Mouse (Mus musculus): ENCODE measurements at regions not wholly inside any gene's neighbourhood (a gene's known extent, or its start where the extent isn't known, plus 50 kb on each side); places are given as distances from the start of the nearest gene placed in this dataset.

- Histone ChIP-seq H3K9me3 (replicated peaks; ENCODE audit: insufficient read depth, low read length) (no peaks in the 10 kb centered on the region), H3K4me1 (ENCODE audit: control insufficient read depth in 1 of 2, insufficient read depth in 2 of 2, low read length in 2 of 2) (no peaks in the 10 kb centered on the region), H3K4me3 (ENCODE audit: control insufficient read depth in 1 of 2, insufficient read depth in 1 of 2, low read depth in 2 of 2, low read length in 2 of 2) (no peak overlapping the region)
Measured at GRCm38 (mm10) chr15:68512431-68512830, 2011.7 kb upstream of the Lrrc6 start.

GRCm38 (mm10) chr15:68508190-68508589 lies 2007.5 kb upstream of the Lrrc6 start:
- H3K79me2 ChIP-seq (ENCODE audit: control insufficient read depth, insufficient read depth, low read length, poor library complexity) = no peaks in the 10 kb centered on the region
- no peak for DNase-seq (ENCODE audit: low read depth, low spot score)
- no peak overlapping the region for H3K9ac ChIP-seq (ENCODE audit: control insufficient read depth, low read depth, low read length, poor library complexity, severe bottlenecking)
- TF ChIP-seq KAT2A (conservative IDR thresholded peaks at IDR 0.05; ENCODE audit: low read depth, low read length) (no peak), ELF1 (IDR thresholded peaks at IDR 0.05; ENCODE audit: low read depth, low read length) (no peak), MYC (IDR thresholded peaks at IDR 0.05; ENCODE audit: low read depth, low read length) (no peak), CHD2 (IDR thresholded peaks at IDR 0.05; ENCODE audit: low read length) (no peak), HCFC1 (IDR thresholded peaks at IDR 0.05; ENCODE audit: low read depth, low read length) (no peak)
- H3K4me3 ChIP-seq (ENCODE audit: control insufficient read depth in 1 of 2, insufficient read depth in 1 of 2, low read depth in 2 of 2, low read length in 2 of 2) = no peak overlapping the region
- no peaks in the 10 kb centered on the region for H3K36me3 ChIP-seq (ENCODE audit: control insufficient read depth in 1 of 2, insufficient read depth in 2 of 2, low read length in 2 of 2)
- no peak overlapping the region for H3K27ac ChIP-seq (ENCODE audit: control insufficient read depth, low read depth, low read length)
- no peaks in the 10 kb centered on the region for H3K4me1 ChIP-seq (ENCODE audit: control insufficient read depth in 1 of 2, insufficient read depth in 2 of 2, low read length in 2 of 2)
- no peaks in the 10 kb centered on the region for H3K27me3 ChIP-seq (ENCODE audit: control insufficient read depth in 1 of 2, insufficient read depth in 2 of 2, low read length in 2 of 2)
- no peaks in the 10 kb centered on the region for H3K9me3 ChIP-seq (replicated peaks; ENCODE audit: insufficient read depth, low read length)

More at GRCm38 (mm10) chr15:68512431-68512830, 2011.7 kb upstream of the Lrrc6 start:
- no peak overlapping the region for H3K9ac ChIP-seq (ENCODE audit: control insufficient read depth, low read depth, low read length, poor library complexity, severe bottlenecking)
- no peaks in the 10 kb centered on the region for H3K27me3 ChIP-seq (ENCODE audit: control insufficient read depth in 1 of 2, insufficient read depth in 2 of 2, low read length in 2 of 2)
- no peak overlapping the region for H3K27ac ChIP-seq (ENCODE audit: control insufficient read depth, low read depth, low read length)
- DNase-seq (ENCODE audit: low read depth, low spot score) = no peak
- no peak for TF ChIP-seq MAFK (IDR thresholded peaks at IDR 0.05; ENCODE audit: borderline replicate concordance, low read depth, low read length)
- TF ChIP-seq CTCF (IDR thresholded peaks at IDR 0.05 in 2 of 3, conservative IDR thresholded peaks at IDR 0.05 in 1 of 3; ENCODE audit: control insufficient read depth in 1 of 3, insufficient read depth in 1 of 3, low read depth in 2 of 3, low read length in 3 of 3, poor library complexity in 1 of 3, severe bottlenecking in 1 of 3) = no peak
- no peak for TF ChIP-seq NRF1 (IDR thresholded peaks at IDR 0.05; ENCODE audit: insufficient read depth, low read depth, low read length, poor library complexity, severe bottlenecking)
- TF ChIP-seq MYC (IDR thresholded peaks at IDR 0.05; ENCODE audit: low read depth, low read length) = no peak
- no peak for TF ChIP-seq SIN3A (IDR thresholded peaks at IDR 0.05; ENCODE audit: low read length)
- no peak for TF ChIP-seq TAL1 (IDR thresholded peaks at IDR 0.05; ENCODE audit: low read length)
- TF ChIP-seq KAT2A (conservative IDR thresholded peaks at IDR 0.05; ENCODE audit: low read depth, low read length) = no peak
- TF ChIP-seq ETS1 (IDR thresholded peaks at IDR 0.05; ENCODE audit: low read depth, low read length) = no peak
- H3K79me2 ChIP-seq (ENCODE audit: control insufficient read depth, insufficient read depth, low read length, poor library complexity) = no peaks in the 10 kb centered on the region
- no peaks in the 10 kb centered on the region for H3K36me3 ChIP-seq (ENCODE audit: control insufficient read depth in 1 of 2, insufficient read depth in 2 of 2, low read length in 2 of 2)

- H3K27ac ChIP-seq (ENCODE audit: control insufficient read depth, low read depth, low read length) = no peak overlapping the region
- no peaks in the 10 kb centered on the region for H3K4me1 ChIP-seq (ENCODE audit: control insufficient read depth in 1 of 2, insufficient read depth in 2 of 2, low read length in 2 of 2)
- no peaks in the 10 kb centered on the region for H3K27me3 ChIP-seq (ENCODE audit: control insufficient read depth in 1 of 2, insufficient read depth in 2 of 2, low read length in 2 of 2)
- no peaks in the 10 kb centered on the region for H3K36me3 ChIP-seq (ENCODE audit: control insufficient read depth in 1 of 2, insufficient read depth in 2 of 2, low read length in 2 of 2)
- H3K4me3 ChIP-seq (ENCODE audit: control insufficient read depth in 1 of 2, insufficient read depth in 1 of 2, low read depth in 2 of 2, low read length in 2 of 2) = no peak overlapping the region
- no peak for TF ChIP-seq POLR2AphosphoS2 (IDR thresholded peaks at IDR 0.05; ENCODE audit: low read length)
- TF ChIP-seq SIN3A (IDR thresholded peaks at IDR 0.05; ENCODE audit: low read length) = no peak
- no peak for TF ChIP-seq HCFC1 (IDR thresholded peaks at IDR 0.05; ENCODE audit: low read depth, low read length)
- TF ChIP-seq GATA1 (IDR thresholded peaks at IDR 0.05; ENCODE audit: low read depth, low read length) = no peak
- TF ChIP-seq MAZ (IDR thresholded peaks at IDR 0.05; ENCODE audit: low read depth, low read length) = no peak
- no peak for TF ChIP-seq RCOR1 (IDR thresholded peaks at IDR 0.05; ENCODE audit: low read depth, low read length)
- TF ChIP-seq ZMIZ1 (IDR thresholded peaks at IDR 0.05; ENCODE audit: low read depth, low read length) = no peak
- TF ChIP-seq CHD1 (IDR thresholded peaks at IDR 0.05; ENCODE audit: low read depth, low read length) = no peak
- TF ChIP-seq USF2 (IDR thresholded peaks at IDR 0.05; ENCODE audit: borderline replicate concordance in 1 of 2, insufficient read depth in 1 of 2, low read depth in 1 of 2, low read length in 2 of 2) = no peak
- TF ChIP-seq TCF12 (IDR thresholded peaks at IDR 0.05; ENCODE audit: low read depth, low read length) = no peak
- no peak for TF ChIP-seq CHD2 (IDR thresholded peaks at IDR 0.05; ENCODE audit: low read length)
- no peak for TF ChIP-seq JUND (IDR thresholded peaks at IDR 0.05; ENCODE audit: low read depth, low read length)
- no peak for TF ChIP-seq TBP (IDR thresholded peaks at IDR 0.05; ENCODE audit: low read depth, low read length)
- no peaks in the 10 kb centered on the region for H3K9me3 ChIP-seq (replicated peaks; ENCODE audit: insufficient read depth, low read length)
- no peak for DNase-seq (ENCODE audit: low read depth, low spot score)
- no peak overlapping the region for H3K9ac ChIP-seq (ENCODE audit: control insufficient read depth, low read depth, low read length, poor library complexity, severe bottlenecking)
- H3K79me2 ChIP-seq (ENCODE audit: control insufficient read depth, insufficient read depth, low read length, poor library complexity) = no peaks in the 10 kb centered on the region
Measured at GRCm38 (mm10) chr15:68506093-68506492, 2005.4 kb upstream of the Lrrc6 start.

Data from MEL (cell line).